Mouse (Mus musculus): ENCODE results near the gene Rbm44. TPM values are rescaled to one million over a fixed set of nuclear protein-coding genes. Genes with fewer than 3 reads are reported as not detected.

Rbm44 gene
- 1.2 TPM for total RNA-seq (2023)

DNA sequence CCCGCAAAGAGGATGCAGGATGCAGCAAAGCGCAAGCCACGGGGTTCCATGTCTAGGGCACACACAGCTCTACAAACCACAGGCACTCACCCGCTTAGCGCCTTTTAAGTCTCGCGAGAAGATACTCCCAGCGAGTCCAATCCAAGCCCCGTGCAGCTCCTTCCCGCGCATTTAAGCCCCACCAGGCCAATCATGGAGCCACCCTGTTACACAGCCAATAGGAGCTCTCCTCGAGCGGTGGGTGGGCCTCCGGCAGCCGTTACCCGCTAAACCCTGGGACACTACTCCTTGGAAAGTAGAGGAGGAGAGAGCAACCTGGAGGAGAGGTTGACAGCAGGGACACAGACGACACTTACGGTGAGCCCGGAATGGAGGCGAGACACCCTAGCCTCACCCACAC lies at the start of gene Rbm44:
TSS of gene Rbm44 (plus strand) at position 277 of the 400 bp plus-strand sequence.

DNA sequence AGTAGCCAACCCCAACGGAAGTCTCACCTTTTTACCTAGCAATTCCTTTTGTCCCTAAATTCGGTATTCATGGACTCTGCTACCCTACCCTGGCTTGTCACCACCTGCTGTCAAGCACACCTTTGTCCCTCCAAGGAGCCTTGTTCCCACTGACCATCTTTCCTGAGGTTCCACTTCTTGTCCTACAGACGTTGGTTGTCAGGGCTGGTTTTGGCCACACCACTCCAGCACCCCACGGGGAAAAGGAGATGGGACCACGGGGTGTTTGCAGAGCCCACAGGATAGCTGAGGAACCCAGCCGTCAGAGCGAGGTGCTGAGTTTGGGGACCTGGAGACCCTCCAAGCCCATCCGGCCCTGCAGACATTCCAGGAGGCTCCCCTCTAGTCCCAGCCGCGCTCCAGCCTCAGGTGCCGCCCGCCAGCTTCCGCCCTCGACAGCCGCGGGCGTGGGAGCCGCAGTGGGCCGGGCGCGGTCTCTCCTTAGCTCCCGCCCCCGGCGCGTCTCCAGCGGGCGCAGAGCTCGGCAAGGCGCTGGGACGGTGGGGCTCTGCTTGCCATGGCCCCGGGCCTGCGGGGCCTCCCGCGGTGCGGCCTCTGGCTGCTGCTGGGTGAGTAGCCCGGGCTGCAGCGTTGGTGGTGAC lies 34.8 kb downstream of the Rbm44 start, which contains the start of gene Ramp1:
TSS of gene Ramp1 (plus strand) at position 290 of the 641 bp plus-strand sequence.

Other genes starting within 250 kb of the Rbm44 start
- not detected for gene Mlph, start 230.0 kb upstream of the Rbm44 start, total RNA-seq (2023)
- not detected for gene Prlh, start 192.0 kb upstream of the Rbm44 start, total RNA-seq (2023)
- gene Rab17, start 175.4 kb upstream of the Rbm44 start, total RNA-seq (2023): not detected
- gene Lrrfip1, start 146.4 kb upstream of the Rbm44 start, total RNA-seq (2023): 235 TPM
- gene Ramp1, start 34.7 kb downstream of the Rbm44 start, total RNA-seq (2023): 23.0 TPM
- gene Ube2f, start 105.2 kb downstream of the Rbm44 start, total RNA-seq (2023): 57.6 TPM
- gene Scly, start 153.2 kb downstream of the Rbm44 start, total RNA-seq (2023): 22.5 TPM
- 0.21 TPM for gene Espnl, start 177.0 kb downstream of the Rbm44 start, total RNA-seq (2023)
- gene Klhl30, start 205.9 kb downstream of the Rbm44 start, total RNA-seq (2023): not detected
- not detected for gene Erfe, start 221.3 kb downstream of the Rbm44 start, total RNA-seq (2023)